Mouse (Mus musculus) cerebellum, adult 2 months (tissue): ENCODE data around the gene Pcnx.

Experiments used
- CTCF ChIP-seq: fragments of 200-500 bp; IDR thresholded peaks from 2 replicates; pipeline ENCODE4 v1.5.1; 2011; ENCODE audit warnings: low read depth, mild to moderate bottlenecking, control low read depth, low read length, moderate library complexity, borderline replicate concordance; ENCODE audit not compliant: insufficient read depth
- POLR2A ChIP-seq: fragments of 200-500 bp; IDR thresholded peaks from 2 replicates; pipeline ENCODE4 v1.6.1; 2011; ENCODE audit warnings: low read length, control low read depth, borderline replicate concordance; ENCODE audit not compliant: insufficient read depth

DNA sequence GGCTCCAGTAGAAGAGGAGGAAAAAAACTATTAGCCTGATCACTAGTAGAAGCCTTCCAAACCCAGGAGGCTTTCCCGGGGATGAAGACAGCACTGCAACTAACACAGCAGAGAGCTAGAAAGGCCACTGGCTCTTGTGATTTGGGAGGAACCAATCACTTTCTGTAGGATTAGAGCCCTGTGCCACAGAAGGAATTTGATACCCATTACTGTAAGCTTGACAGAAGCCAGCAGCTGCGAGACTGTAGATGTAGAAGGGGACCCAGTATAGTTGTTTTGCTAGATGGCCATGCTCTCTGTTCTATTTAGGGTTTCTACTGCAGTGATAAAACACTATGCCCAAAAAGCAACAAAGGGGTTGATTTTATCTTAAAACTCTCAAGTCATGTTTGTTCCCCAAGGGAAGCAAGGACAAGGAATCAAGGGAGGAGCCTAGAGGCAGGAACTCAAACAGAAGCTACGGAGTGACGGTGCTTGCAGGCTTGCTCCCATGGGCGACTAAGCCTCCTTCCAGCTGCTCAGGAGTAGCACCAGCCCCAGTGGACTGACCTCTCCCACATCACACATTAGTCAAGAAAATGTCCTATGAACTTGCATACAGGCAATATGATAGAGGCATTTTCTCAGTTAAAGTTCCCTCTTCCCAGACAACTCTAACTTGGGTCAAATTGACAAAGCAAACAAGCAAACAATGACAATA, 27.6 kb upstream of the Pcnx start:
- no peak for TF ChIP-seq POLR2A
- no peak for TF ChIP-seq CTCF
